In genomic region chr17:33914969-33915391, GRCm38 (mm10) we compare ENCODE assay signal across 8 mouse cellular contexts. TPM values are rescaled to one million over a fixed set of nuclear protein-coding genes. Genes with fewer than 3 reads are reported as not detected.
A peak's percentile ranks its signal among the peaks of the same experiment; 100 is the strongest.
DNase-seq lines count a peak whose midpoint lies in the region; ATAC-seq and TF ChIP-seq lines count a peak whose summit lies in the region.

No protein-coding gene starts in this region.

- DNase-seq in heart, postnatal 14 days: no peak
- DNase-seq in B cell, adult 2 months: no peak
- no peak for DNase-seq in layer of hippocampus, adult 8-10 months (ENCODE audit: low spot score in 2 of 2)
- DNase-seq in gastrocnemius, adult 18-20 months (ENCODE audit: low spot score): no peak

- no peak for TF ChIP-seq POLR2A in ES-Bruce4 (IDR thresholded peaks at IDR 0.05; ENCODE audit: insufficient read depth, low read length)

- no peak overlapping the region for H3K9ac ChIP-seq in heart, embryonic 11.5 days (ENCODE audit: low read depth, low read length)
- H3K9ac ChIP-seq in ES-Bruce4 (ENCODE audit: low read depth, poor library complexity, severe bottlenecking): peak overlapping the region; percentile 47
- peak overlapping the region; percentile 51; the same call in 1 of the 2 replicates for H3K9ac ChIP-seq in forebrain, embryonic 15.5 days (replicated peaks)
- H3K9ac ChIP-seq in liver, embryonic 15.5 days: peak overlapping the region; percentile 64; the same call in 1 of the 2 replicates

- no peaks in the 10 kb centered on the region for H3K9me3 ChIP-seq in heart, embryonic 11.5 days (replicated peaks; ENCODE audit: control insufficient read depth, low read length)
- H3K9me3 ChIP-seq in ES-Bruce4 (replicated peaks; ENCODE audit: control insufficient read depth, insufficient read depth, low read length, poor library complexity, severe bottlenecking): no peaks in the 10 kb centered on the region
- no peaks in the 10 kb centered on the region for H3K9me3 ChIP-seq in forebrain, embryonic 15.5 days
- H3K9me3 ChIP-seq in liver, embryonic 15.5 days (replicated peaks): peaks cover 20% of the 10 kb centered on the region

- peaks cover 3% of the 10 kb centered on the region; the same call in 1 of the 2 replicates for H3K27me3 ChIP-seq in heart, embryonic 11.5 days (ENCODE audit: control insufficient read depth, insufficient read depth, low read length)
- no peaks in the 10 kb centered on the region for H3K27me3 ChIP-seq in ES-Bruce4 (ENCODE audit: control insufficient read depth, insufficient read depth, low read length, poor library complexity, severe bottlenecking)
- no peaks in the 10 kb centered on the region for H3K27me3 ChIP-seq in forebrain, embryonic 15.5 days
- no peaks in the 10 kb centered on the region for H3K27me3 ChIP-seq in liver, embryonic 15.5 days

- H3K4me2 ChIP-seq in heart, embryonic 11.5 days: peak overlapping the region; percentile 70
- H3K4me2 ChIP-seq in forebrain, embryonic 15.5 days (replicated peaks): peak overlapping the region; percentile 73
- peak overlapping the region; percentile 84 for H3K4me2 ChIP-seq in liver, embryonic 15.5 days

- TF ChIP-seq CTCF in ES-Bruce4 (IDR thresholded peaks at IDR 0.05; ENCODE audit: low read depth, low read length): peak; percentile 58

- peaks cover 31% of the 10 kb centered on the region for H3K36me3 ChIP-seq in heart, embryonic 11.5 days (ENCODE audit: control insufficient read depth, insufficient read depth, low read length)
- H3K36me3 ChIP-seq in ES-Bruce4 (ENCODE audit: control insufficient read depth, insufficient read depth, low read length, poor library complexity, severe bottlenecking): peaks cover 29% of the 10 kb centered on the region
- peaks cover 39% of the 10 kb centered on the region for H3K36me3 ChIP-seq in forebrain, embryonic 15.5 days
- H3K36me3 ChIP-seq in liver, embryonic 15.5 days (replicated peaks): peaks cover 66% of the 10 kb centered on the region

- intact Hi-C loops in heart, postnatal 14 days (cut with DNase I): no loop called here

- 73% methylated on average over 13 of the region's 13 CpGs for WGBS in heart, embryonic 11.5 days (ENCODE audit: insufficient replicate concordance)
- WGBS in forebrain, embryonic 15.5 days: 68% methylated on average over 13 of the region's 13 CpGs
- 67% methylated on average over 13 of the region's 13 CpGs for WGBS in liver, embryonic 15.5 days (ENCODE audit: insufficient replicate concordance)

- H3K4me1 ChIP-seq in heart, embryonic 11.5 days (ENCODE audit: control insufficient read depth, insufficient read depth, low read length): peaks cover 26% of the 10 kb centered on the region
- peaks cover 4% of the 10 kb centered on the region for H3K4me1 ChIP-seq in ES-Bruce4 (ENCODE audit: control insufficient read depth, insufficient read depth, low read length)
- H3K4me1 ChIP-seq in forebrain, embryonic 15.5 days: peaks cover 55% of the 10 kb centered on the region
- H3K4me1 ChIP-seq in liver, embryonic 15.5 days (replicated peaks): peaks cover 76% of the 10 kb centered on the region

- H3K27ac ChIP-seq in heart, embryonic 11.5 days (ENCODE audit: low read depth, low read length): 0 out of 2 replicates have a peak overlapping the region, but pooled peaks have one; percentile 86
- peak overlapping the region; percentile 79 for H3K27ac ChIP-seq in ES-Bruce4 (ENCODE audit: insufficient read depth, low read length)
- peak overlapping the region; percentile 86; the same call in 1 of the 2 replicates for H3K27ac ChIP-seq in forebrain, embryonic 15.5 days (replicated peaks)
- H3K27ac ChIP-seq in liver, embryonic 15.5 days (replicated peaks): peak overlapping the region; percentile 88

- no peak for TF ChIP-seq EP300 in ES-Bruce4 (IDR thresholded peaks at IDR 0.05; ENCODE audit: insufficient read depth, low read depth, low read length)

- ATAC-seq in heart, embryonic 11.5 days (replicated peaks; ENCODE audit: insufficient number of reproducible peaks, low FRiP score, low TSS enrichment): no peak
- no peak for ATAC-seq in forebrain, embryonic 15.5 days (replicated peaks)
- no peak for ATAC-seq in liver, embryonic 15.5 days (ENCODE audit: insufficient read depth)

- peak overlapping the region; percentile 66 for H3K4me3 ChIP-seq in heart, embryonic 11.5 days (ENCODE audit: low read depth, low read length)
- peak overlapping the region; percentile 76 for H3K4me3 ChIP-seq in ES-Bruce4 (ENCODE audit: low read depth, low read length)
- H3K4me3 ChIP-seq in forebrain, embryonic 15.5 days: peak overlapping the region; percentile 59
- peak overlapping the region; percentile 72 for H3K4me3 ChIP-seq in liver, embryonic 15.5 days (replicated peaks)

RNA-seq across cellular contexts. Expression of gene Tapbp, which starts 0.7 kb away (rescaled TPM):
- 22.0 and 23.4 TPM in 2 replicates for polyA plus RNA-seq in heart, embryonic 11.5 days (2014; fragmentation: Nextera tagmentation; extraction: Ambion mirVana)
- 100 to 1,000 TPM in 1 of 2 experiments, 10 to 100 TPM in 1; 92.8 to 100 TPM for total RNA-seq in heart, postnatal 14 days (2021)
- 81.0 and 97.3 TPM in 2 replicates for polyA plus RNA-seq in ES-Bruce4 (2011; ENCODE audit: insufficient read depth, insufficient read length, low read depth, missing spikeins)
- 18.2 and 18.4 TPM in 2 replicates for polyA plus RNA-seq in forebrain, embryonic 15.5 days (2015; fragmentation: Nextera tagmentation; extraction: Ambion mirVana)
- 33.3 and 35.7 TPM in 2 replicates for polyA plus RNA-seq in liver, embryonic 15.5 days (2015; fragmentation: Nextera tagmentation; extraction: Ambion mirVana)
- total RNA-seq in layer of hippocampus, adult 8-10 months (2022): 10 to 100 TPM; 39.9 to 87.4 (median 58.2) TPM
- 10 to 100 TPM; 30.2 to 31.7 TPM for total RNA-seq in gastrocnemius, adult 18-20 months (2021)

RNA-seq across cellular contexts. Expression of gene Zbtb22, which starts 0.7 kb away (rescaled TPM):
- polyA plus RNA-seq in heart, embryonic 11.5 days (2014; fragmentation: Nextera tagmentation; extraction: Ambion mirVana): 7.2 and 7.8 TPM in 2 replicates
- 10 to 100 TPM; 16.8 to 20.3 TPM for total RNA-seq in heart, postnatal 14 days (2021)
- polyA plus RNA-seq in ES-Bruce4 (2011; ENCODE audit: insufficient read depth, insufficient read length, low read depth, missing spikeins): 14.8 and 20.7 TPM in 2 replicates
- 18.7 and 19.5 TPM in 2 replicates for polyA plus RNA-seq in forebrain, embryonic 15.5 days (2015; fragmentation: Nextera tagmentation; extraction: Ambion mirVana)
- polyA plus RNA-seq in liver, embryonic 15.5 days (2015; fragmentation: Nextera tagmentation; extraction: Ambion mirVana): 8.2 and 9.8 TPM in 2 replicates
- total RNA-seq in layer of hippocampus, adult 8-10 months (2022): 10 to 100 TPM; 28.8 to 36.0 (median 32.5) TPM
- total RNA-seq in gastrocnemius, adult 18-20 months (2021): 10 to 100 TPM; 14.2 to 16.4 TPM

RNA-seq across cellular contexts. Expression of gene Daxx, which starts 5.8 kb away (rescaled TPM):
- polyA plus RNA-seq in heart, embryonic 11.5 days (2014; fragmentation: Nextera tagmentation; extraction: Ambion mirVana): 26.4 and 37.0 TPM in 2 replicates
- 10 to 100 TPM; 11.3 to 13.7 TPM for total RNA-seq in heart, postnatal 14 days (2021)
- polyA plus RNA-seq in ES-Bruce4 (2011; ENCODE audit: insufficient read depth, insufficient read length, low read depth, missing spikeins): 40.2 and 42.3 TPM in 2 replicates
- 61.5 and 63.5 TPM in 2 replicates for polyA plus RNA-seq in forebrain, embryonic 15.5 days (2015; fragmentation: Nextera tagmentation; extraction: Ambion mirVana)
- polyA plus RNA-seq in liver, embryonic 15.5 days (2015; fragmentation: Nextera tagmentation; extraction: Ambion mirVana): 18.7 and 20.4 TPM in 2 replicates
- total RNA-seq in layer of hippocampus, adult 8-10 months (2022): 10 to 100 TPM; 24.2 to 27.1 (median 26.1) TPM
- 10 to 100 TPM; 12.0 to 13.7 TPM for total RNA-seq in gastrocnemius, adult 18-20 months (2021)

RNA-seq across cellular contexts. Expression of gene Platr17, which starts 10.0 kb away (rescaled TPM):
- not detected in 2 replicates for polyA plus RNA-seq in heart, embryonic 11.5 days (2014; fragmentation: Nextera tagmentation; extraction: Ambion mirVana)
- total RNA-seq in heart, postnatal 14 days (2021): not detected
- polyA plus RNA-seq in ES-Bruce4 (2011; ENCODE audit: insufficient read depth, insufficient read length, low read depth, missing spikeins): 16.7 and 19.1 TPM in 2 replicates
- 0.32 and 0.80 TPM in 2 replicates for polyA plus RNA-seq in forebrain, embryonic 15.5 days (2015; fragmentation: Nextera tagmentation; extraction: Ambion mirVana)
- 0.35 and 0.38 TPM in 2 replicates for polyA plus RNA-seq in liver, embryonic 15.5 days (2015; fragmentation: Nextera tagmentation; extraction: Ambion mirVana)
- total RNA-seq in layer of hippocampus, adult 8-10 months (2022): 1 to 10 TPM in 2 of 4 experiments, not detected in 2; 1.4 to 1.8 TPM
- not detected for total RNA-seq in gastrocnemius, adult 18-20 months (2021)

RNA-seq across cellular contexts. Expression of gene Rgl2, which starts 14.4 kb away (rescaled TPM):
- 25.8 and 27.8 TPM in 2 replicates for polyA plus RNA-seq in heart, embryonic 11.5 days (2014; fragmentation: Nextera tagmentation; extraction: Ambion mirVana)
- total RNA-seq in heart, postnatal 14 days (2021): 10 to 100 TPM; 54.7 to 58.6 TPM
- polyA plus RNA-seq in ES-Bruce4 (2011; ENCODE audit: insufficient read depth, insufficient read length, low read depth, missing spikeins): 34.7 and 37.5 TPM in 2 replicates
- 46.6 and 47.2 TPM in 2 replicates for polyA plus RNA-seq in forebrain, embryonic 15.5 days (2015; fragmentation: Nextera tagmentation; extraction: Ambion mirVana)
- polyA plus RNA-seq in liver, embryonic 15.5 days (2015; fragmentation: Nextera tagmentation; extraction: Ambion mirVana): 8.2 and 10.2 TPM in 2 replicates
- 10 to 100 TPM; 64.3 to 90.9 (median 81.8) TPM for total RNA-seq in layer of hippocampus, adult 8-10 months (2022)
- 10 to 100 TPM; 26.4 to 31.9 TPM for total RNA-seq in gastrocnemius, adult 18-20 months (2021)
